Mouse (Mus musculus): ENCODE measurements around the gene Dgkb. TPM values are rescaled to one million over a fixed set of nuclear protein-coding genes. Genes with fewer than 3 reads are reported as not detected.

Gene Dgkb
- total RNA-seq, 1 experiment from 2014 or later, result not detected

- ATAC-seq (replicated peaks; ENCODE audit: insufficient number of reproducible peaks, low FRiP score, low TSS enrichment, poor library complexity, severe bottlenecking), result no peak
These were observed 167.8 kb downstream of the Dgkb start for GRCm38 (mm10) chr12:37985352-37985751.

GRCm38 (mm10) chr12:37988066-37988591, 170.6 kb downstream of the Dgkb start:
- ATAC-seq (replicated peaks; ENCODE audit: insufficient number of reproducible peaks, low FRiP score, low TSS enrichment, poor library complexity, severe bottlenecking), result no peak

- ATAC-seq (replicated peaks; ENCODE audit: insufficient number of reproducible peaks, low FRiP score, low TSS enrichment, poor library complexity, severe bottlenecking), result no peak
These were observed 175.7 kb downstream of the Dgkb start for GRCm38 (mm10) chr12:37993221-37993620.

GRCm38 (mm10) chr12:37996417-37996946, 179.0 kb downstream of the Dgkb start:
- no peak for ATAC-seq (replicated peaks; ENCODE audit: insufficient number of reproducible peaks, low FRiP score, low TSS enrichment, poor library complexity, severe bottlenecking)

GRCm38 (mm10) chr12:38017674-38018073, 200.1 kb downstream of the Dgkb start:
- no peak for ATAC-seq (replicated peaks; ENCODE audit: insufficient number of reproducible peaks, low FRiP score, low TSS enrichment, poor library complexity, severe bottlenecking)

GRCm38 (mm10) chr12:38047256-38047655, 229.7 kb downstream of the Dgkb start:
- no peak for ATAC-seq (replicated peaks; ENCODE audit: insufficient number of reproducible peaks, low FRiP score, low TSS enrichment, poor library complexity, severe bottlenecking)

GRCm38 (mm10) chr12:38088224-38088623, 270.7 kb downstream of the Dgkb start:
- ATAC-seq (replicated peaks; ENCODE audit: insufficient number of reproducible peaks, low FRiP score, low TSS enrichment, poor library complexity, severe bottlenecking), result no peak

GRCm38 (mm10) chr12:38111928-38112327, 294.4 kb downstream of the Dgkb start:
- ATAC-seq (replicated peaks; ENCODE audit: insufficient number of reproducible peaks, low FRiP score, low TSS enrichment, poor library complexity, severe bottlenecking), result no peak

- no peak for ATAC-seq (replicated peaks; ENCODE audit: insufficient number of reproducible peaks, low FRiP score, low TSS enrichment, poor library complexity, severe bottlenecking)
These were observed 297.6 kb downstream of the Dgkb start for GRCm38 (mm10) chr12:38114990-38115615.

GRCm38 (mm10) chr12:38123524-38123923, 306.0 kb downstream of the Dgkb start:
- no peak for ATAC-seq (replicated peaks; ENCODE audit: insufficient number of reproducible peaks, low FRiP score, low TSS enrichment, poor library complexity, severe bottlenecking)

GRCm38 (mm10) chr12:38125297-38125696, 307.8 kb downstream of the Dgkb start:
- ATAC-seq (replicated peaks; ENCODE audit: insufficient number of reproducible peaks, low FRiP score, low TSS enrichment, poor library complexity, severe bottlenecking), result no peak

GRCm38 (mm10) chr12:38130209-38130915, 312.8 kb downstream of the Dgkb start:
- no peak for ATAC-seq (replicated peaks; ENCODE audit: insufficient number of reproducible peaks, low FRiP score, low TSS enrichment, poor library complexity, severe bottlenecking)

GRCm38 (mm10) chr12:38136379-38136778, 318.9 kb downstream of the Dgkb start:
- no peak for ATAC-seq (replicated peaks; ENCODE audit: insufficient number of reproducible peaks, low FRiP score, low TSS enrichment, poor library complexity, severe bottlenecking)

- no peak for ATAC-seq (replicated peaks; ENCODE audit: insufficient number of reproducible peaks, low FRiP score, low TSS enrichment, poor library complexity, severe bottlenecking)
These were observed 322.5 kb downstream of the Dgkb start for GRCm38 (mm10) chr12:38140039-38140438.

GRCm38 (mm10) chr12:38232665-38233064, 415.1 kb downstream of the Dgkb start:
- no peak for ATAC-seq (replicated peaks; ENCODE audit: insufficient number of reproducible peaks, low FRiP score, low TSS enrichment, poor library complexity, severe bottlenecking)

GRCm38 (mm10) chr12:38268856-38269255, 451.3 kb downstream of the Dgkb start:
- ATAC-seq (replicated peaks; ENCODE audit: insufficient number of reproducible peaks, low FRiP score, low TSS enrichment, poor library complexity, severe bottlenecking), result no peak

GRCm38 (mm10) chr12:38301497-38301896, 484.0 kb downstream of the Dgkb start:
- no peak for ATAC-seq (replicated peaks; ENCODE audit: insufficient number of reproducible peaks, low FRiP score, low TSS enrichment, poor library complexity, severe bottlenecking)

GRCm38 (mm10) chr12:38303841-38304240, 486.3 kb downstream of the Dgkb start:
- ATAC-seq (replicated peaks; ENCODE audit: insufficient number of reproducible peaks, low FRiP score, low TSS enrichment, poor library complexity, severe bottlenecking), result no peak

GRCm38 (mm10) chr12:38304245-38304644, 486.7 kb downstream of the Dgkb start:
- ATAC-seq (replicated peaks; ENCODE audit: insufficient number of reproducible peaks, low FRiP score, low TSS enrichment, poor library complexity, severe bottlenecking), result no peak

GRCm38 (mm10) chr12:38309885-38310284, 492.4 kb downstream of the Dgkb start:
- ATAC-seq (replicated peaks; ENCODE audit: insufficient number of reproducible peaks, low FRiP score, low TSS enrichment, poor library complexity, severe bottlenecking), result no peak
